Mouse (Mus musculus) CD4-positive, CD25-positive, alpha-beta regulatory T cell, adult 2 months (primary cell): ENCODE measurements around the gene Slc13a2.

Source experiments
- DNase-seq: peaks from one replicate; pipeline ENCODE4 v3.0.0-alpha.2; 2012; ENCODE audit warnings: low read depth, low spot score

The Slc13a2 gene

GRCm38 (mm10) chr11:78422055-78422819, at the start of gene Slc13a2:
Gene Slc13a2, minus strand, starts transcription at chr11:78422217.
- no peak for DNase-seq

DNA sequence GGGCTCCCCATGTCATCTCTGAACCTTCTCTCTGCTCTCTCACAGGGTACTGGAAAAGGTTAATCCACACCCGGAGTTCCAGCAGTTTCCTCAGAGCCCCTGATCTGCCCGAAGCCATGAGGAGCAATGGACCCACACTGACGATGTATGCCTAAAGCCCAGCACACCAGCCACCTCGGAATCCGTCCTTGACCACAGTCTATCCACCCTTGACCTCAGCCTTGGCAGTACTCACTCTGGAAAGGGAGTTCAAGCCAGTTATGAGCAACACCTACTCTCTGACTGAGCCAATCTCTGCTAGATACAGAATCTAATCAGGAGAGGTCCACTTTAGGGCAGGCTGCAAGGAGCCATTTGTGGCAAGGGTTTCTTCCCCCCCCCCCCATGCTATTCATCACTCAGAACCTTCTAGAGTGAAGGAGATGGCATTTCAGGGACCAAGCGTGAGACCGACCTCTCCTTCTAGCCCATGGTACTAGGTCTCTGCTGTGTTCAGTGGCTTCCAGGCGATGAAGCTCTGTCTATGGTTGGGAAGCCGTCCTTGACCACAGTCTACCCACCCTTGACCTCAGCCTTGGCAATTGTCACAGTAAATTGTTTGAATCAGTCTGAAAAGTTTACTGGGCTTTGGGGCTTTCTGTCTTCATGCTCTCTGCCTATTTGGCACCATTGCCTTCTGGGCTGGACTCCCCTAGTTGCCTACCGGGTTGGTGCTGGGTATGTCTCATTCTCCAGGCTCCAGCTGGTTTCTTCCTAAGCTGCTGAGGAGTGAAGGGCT, 49.5 kb upstream of the Slc13a2 start:
- DNase-seq: no peak

DNA sequence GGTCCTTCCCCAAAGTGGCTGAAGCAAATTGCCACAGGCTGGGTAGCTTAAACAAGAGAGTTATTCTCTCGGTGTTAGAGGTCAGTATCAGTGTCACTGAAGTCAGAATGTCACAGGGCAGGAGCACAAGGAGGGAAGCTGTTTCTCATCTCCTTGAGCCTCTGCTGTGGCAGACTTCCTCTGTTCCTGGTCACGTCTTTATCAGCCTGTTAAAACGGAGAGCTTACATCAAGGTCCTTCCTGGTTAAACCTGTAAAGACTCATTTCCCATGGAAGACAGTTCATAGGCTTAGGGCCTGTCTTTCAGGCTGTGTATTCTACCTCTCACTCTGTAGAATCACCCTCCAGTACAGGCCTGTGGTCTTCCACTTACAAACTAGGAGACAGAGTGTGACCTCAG, 45.9 kb upstream of the Slc13a2 start:
- DNase-seq: no peak

- DNase-seq: no peak
Measured at GRCm38 (mm10) chr11:78467515-78467914, 45.5 kb upstream of the Slc13a2 start.

DNA sequence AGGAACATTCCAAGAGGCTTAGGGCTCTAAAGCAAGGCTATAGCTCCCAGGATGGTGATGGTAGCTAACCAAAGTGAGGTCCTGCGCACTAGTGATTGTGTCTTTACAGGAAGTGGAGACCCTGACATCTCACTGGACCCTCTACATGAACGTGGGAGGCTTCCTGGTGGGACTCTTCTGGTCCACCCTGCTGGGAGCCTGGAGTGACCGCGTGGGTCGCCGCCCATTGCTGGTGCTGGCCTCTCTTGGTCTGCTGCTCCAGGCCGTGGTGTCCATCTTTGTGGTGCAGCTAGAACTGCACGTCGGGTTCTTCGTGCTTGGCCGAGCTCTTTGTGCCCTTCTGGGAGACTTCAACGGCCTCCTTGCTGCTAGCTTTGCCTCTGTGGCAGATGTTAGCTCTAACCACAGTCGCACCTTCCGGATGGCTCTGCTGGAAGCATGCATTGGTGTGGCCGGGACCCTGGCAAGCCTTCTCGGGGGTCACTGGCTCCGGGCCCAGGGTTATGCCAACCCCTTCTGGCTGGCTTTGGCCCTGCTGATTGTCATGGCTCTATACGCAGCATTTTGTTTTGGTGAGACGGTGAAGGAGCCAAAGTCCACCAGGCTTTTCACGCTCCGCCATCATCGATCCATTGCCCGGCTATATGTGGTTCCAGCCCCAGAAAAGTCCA, 44.4 kb upstream of the Slc13a2 start:
- no peak for DNase-seq

DNA sequence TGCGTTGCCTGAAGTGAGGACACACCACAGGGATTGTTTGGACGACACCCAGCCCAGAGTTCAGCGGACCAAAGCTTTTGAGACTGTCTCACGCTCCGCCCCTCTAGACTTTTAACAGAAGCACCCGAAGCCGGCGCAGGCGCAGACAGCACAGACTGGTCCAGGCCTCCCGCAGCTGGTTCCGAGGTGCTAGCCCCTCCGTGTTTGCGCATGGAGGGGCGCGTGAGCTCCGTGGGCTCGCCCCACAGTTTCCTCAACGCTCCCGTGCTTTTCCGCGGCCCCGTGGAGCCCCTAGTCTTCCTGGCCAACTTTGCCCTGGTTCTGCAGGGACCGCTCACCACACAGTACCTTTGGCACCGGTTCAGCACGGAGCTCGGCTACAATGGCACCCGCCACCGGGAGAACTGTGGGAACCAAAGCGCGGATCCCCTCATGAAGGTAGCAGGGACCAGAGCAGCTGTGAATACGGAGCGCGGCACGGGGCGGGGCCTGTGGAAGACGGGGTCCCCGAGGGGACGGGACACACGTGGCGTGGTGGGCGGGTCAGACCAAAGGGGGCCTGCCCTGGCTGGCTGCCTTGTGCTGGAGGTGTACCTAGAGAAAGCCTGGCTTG, 43.7 kb upstream of the Slc13a2 start, which contains the start of gene Slc46a1:
TSS of gene Slc46a1 (plus strand) at position 130 of the 613 bp plus-strand sequence.
- peak; percentile 79 for DNase-seq

DNA sequence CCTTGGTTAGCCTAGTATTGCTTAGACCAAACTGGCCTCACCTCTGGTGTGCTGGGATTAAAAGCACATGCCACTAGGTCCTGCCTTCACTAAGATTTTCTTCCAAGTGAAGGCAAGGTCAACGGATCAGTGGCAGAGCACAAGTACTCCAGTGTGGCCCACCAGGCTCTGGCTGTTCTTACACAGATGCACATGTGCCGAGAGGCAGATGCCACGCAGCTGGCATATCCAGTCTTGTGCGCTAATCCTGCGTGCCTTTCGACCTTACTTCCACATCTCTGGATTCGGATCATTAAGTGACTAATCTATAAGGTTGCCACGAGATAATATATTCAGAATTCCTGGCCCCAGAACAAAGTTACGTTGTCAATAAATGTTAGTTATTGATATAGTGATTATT, 43.1 kb upstream of the Slc13a2 start:
- DNase-seq: no peak

DNA sequence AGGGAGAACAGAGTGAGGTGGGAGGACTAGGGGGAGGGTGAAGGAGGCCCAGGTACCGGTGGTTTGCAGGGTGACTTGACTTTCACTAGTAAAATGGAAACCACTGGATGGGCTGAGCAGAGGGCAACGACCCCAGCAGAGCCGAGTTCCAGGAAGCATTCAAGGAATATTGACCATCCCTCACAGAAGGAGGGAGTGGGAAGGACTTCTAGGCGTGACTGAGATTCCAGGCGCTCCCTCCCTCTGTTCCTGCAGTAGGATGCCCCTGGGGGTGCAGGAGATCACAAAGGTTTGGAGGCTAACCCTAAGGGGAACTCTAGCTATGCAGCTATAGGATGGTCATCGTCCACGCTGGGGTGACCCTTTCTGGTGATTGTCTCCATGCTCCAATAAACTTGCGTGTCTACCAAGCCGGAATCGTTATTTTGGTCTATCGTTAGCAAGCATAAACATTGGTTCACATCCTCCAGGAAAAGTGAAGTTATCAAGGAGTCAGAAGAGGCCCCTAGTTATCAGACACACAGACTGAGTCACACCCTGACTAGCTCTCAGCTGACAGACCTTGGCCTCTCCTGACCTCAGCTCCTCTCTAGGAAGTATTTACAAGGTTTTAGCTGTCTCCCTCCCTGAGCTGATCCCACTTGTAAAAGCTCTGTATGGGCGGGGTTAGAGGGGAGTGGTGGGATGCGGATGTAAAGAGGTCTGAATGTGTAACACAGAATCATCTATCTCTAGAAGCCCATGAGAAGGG, 41.4 kb upstream of the Slc13a2 start:
- no peak for DNase-seq

- DNase-seq: no peak
Measured at GRCm38 (mm10) chr11:78462669-78463068, 40.7 kb upstream of the Slc13a2 start.

- peak; percentile 40 for DNase-seq
Measured at GRCm38 (mm10) chr11:78461894-78462293, 39.9 kb upstream of the Slc13a2 start.

DNA sequence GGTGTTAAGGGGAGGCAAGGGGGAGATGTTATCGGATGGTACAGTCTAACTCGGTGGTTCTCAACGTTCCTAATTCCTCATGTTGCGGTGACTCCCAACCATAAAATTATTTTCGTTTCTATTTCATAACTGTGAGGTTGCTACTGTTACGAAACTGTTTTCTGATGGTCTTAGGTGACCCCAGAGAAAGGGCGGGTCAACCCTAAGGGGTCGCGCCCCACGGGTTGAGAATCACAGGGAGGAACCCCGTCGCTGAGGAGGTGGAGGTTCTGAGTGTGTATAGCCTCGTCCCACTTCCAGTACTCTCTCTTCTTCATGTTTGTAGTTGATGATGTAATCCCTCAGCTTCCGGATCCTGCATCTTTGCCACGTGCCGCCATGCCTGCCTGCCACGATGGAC, 36.7 kb upstream of the Slc13a2 start:
- no peak for DNase-seq

DNA sequence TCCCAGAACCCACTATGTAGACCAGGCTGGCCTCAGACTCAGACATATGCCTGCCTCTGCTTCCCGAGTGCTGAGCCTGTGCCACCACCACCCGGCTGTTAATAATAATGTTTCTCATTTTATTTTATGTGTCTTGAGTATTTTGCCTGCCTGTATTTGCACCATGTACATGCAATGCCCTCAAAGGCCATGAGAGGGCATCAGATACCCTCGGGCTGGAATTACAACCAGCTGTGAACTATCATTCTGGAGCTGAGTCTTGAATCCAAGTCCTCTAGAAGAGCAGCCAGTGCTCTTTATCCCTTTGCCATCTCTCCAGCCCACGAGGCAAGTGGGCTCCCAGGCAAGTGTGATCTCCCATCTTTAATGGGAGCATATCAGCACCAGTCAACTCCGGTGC, 33.3 kb upstream of the Slc13a2 start:
- peak; percentile 63 for DNase-seq

GRCm38 (mm10) chr11:78454276-78454675, 32.3 kb upstream of the Slc13a2 start:
- peak; percentile 19 for DNase-seq

DNA sequence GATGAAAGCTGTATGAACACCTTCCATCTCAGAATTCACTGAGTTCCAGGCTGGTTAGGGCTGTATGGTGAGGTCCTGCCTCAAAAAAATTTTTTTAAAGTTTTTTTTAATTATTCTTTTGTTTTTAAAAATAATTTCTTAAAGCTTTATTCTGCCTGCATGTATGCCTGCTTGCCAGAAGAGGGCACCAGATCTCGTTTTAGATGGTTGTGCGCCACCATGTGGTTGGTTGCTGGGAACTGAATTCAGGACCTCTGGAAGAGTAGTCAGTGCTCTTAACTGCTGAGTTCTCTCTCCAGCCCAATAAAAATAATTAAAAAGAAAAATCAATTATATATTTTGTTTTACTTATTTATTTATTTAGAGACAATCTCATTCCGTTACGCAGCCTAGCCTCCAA, 31.7 kb upstream of the Slc13a2 start:
- peak; percentile 88 for DNase-seq

DNA sequence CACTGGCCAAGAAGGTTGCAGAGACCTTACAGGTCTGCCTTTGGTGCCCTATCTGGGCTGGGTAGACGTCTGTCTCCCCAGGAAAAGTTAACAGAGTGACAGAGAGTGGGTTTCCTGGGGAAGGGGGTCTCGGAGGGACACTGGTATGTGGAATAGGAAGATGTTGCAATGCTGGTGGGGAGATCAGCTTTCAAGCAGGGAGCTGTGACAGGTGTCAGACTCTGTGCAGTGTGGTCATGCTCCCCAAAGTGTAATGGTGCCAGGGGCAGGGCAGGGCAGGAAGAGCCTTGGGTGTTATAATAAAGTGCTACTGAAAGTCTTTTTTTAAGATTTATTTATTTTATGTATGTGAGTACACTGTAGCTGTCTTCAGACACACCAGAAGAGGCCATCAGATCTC, 28.3 kb upstream of the Slc13a2 start:
- DNase-seq: no peak

- no peak for DNase-seq
Measured at GRCm38 (mm10) chr11:78448242-78448641, 26.2 kb upstream of the Slc13a2 start.

DNA sequence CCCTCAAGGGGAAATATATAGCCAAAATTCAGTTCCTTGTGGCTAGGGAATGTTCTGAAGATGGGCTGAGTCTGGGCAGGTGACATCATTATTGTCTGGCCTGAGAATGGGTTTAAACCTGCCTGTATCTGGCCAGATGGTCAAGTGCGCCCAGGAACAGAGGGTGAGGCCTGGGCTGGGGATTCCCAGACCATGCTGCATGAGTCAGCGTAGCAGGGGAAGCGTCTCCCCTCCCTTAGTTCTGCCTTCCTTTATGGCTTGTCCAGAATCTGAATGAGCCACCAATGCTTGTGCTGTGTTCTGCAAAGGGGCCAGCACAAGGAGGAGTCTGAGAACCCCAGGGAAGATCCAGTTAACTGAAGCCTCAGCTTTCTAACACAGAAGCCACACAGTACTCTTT, 25.2 kb upstream of the Slc13a2 start:
- DNase-seq: no peak

GRCm38 (mm10) chr11:78443115-78443514, 21.1 kb upstream of the Slc13a2 start:
- no peak for DNase-seq

DNA sequence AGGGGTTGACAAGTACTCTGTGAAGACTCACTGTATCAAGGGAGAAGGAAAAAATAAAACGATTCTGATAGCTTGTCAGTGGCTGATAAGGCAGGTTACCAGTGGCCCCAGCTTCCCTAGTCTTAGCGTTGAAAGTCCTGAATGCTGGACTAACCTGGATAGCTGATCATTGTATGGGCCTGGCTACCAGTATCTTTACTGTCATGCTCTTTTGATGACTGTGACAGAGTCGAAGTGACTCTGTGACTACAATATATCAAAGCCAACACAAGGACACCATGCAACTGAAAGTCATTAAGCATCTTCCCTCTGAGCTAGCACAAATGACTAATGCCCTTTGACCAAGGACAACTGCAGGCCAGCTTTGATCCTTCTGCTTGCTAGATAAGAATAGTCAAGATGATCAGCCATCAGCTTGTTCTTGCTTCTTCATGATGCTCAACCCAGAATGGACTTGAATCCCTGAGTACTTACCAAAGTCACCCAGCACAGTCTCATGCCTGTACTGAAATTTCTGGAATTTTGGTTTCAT, 16.4 kb upstream of the Slc13a2 start:
- no peak for DNase-seq

DNA sequence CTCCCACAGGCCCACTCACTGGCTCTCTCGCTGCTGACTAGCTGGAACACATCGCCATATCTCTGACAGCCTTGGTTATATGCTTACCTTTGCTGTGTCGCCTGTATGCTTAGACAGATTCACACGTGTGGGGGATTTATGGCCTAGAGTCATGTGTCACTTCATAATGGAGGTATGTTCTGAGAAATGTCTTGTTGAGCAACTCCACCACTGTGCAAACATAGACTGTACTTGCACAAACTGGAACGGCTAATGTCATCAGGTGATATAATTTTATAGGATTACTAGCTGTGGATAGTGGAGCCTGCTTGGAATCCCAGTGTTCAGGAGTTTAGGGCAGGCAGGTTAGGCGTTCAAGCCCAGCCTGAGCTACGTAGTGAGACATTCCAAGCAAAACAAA, 15.2 kb upstream of the Slc13a2 start:
- no peak for DNase-seq

GRCm38 (mm10) chr11:78435776-78436349, 13.8 kb upstream of the Slc13a2 start:
- peak; percentile 72 for DNase-seq
